In genomic region chr7:67026114-67027070, GRCm38 (mm10) we compare ENCODE assay signal across 14 mouse cellular contexts.
DNase-seq lines count a peak whose midpoint lies in the region; ATAC-seq and TF ChIP-seq lines count a peak whose summit lies in the region.
"Had no signal": no experiment of that assay in that cellular context is flagged by ENCODE, and none has a peak within 500 bp of the region (broad histone marks: within the 10 kb centered on the region; RNA-seq: fewer than 3 reads in every experiment).

No protein-coding gene starts in this region.

- WGBS in heart, adult 2 months: 69% methylated on average over 20 of the region's 20 CpGs
- WGBS in heart, embryonic 12.5 days: 61% methylated on average over 20 of the region's 20 CpGs
- WGBS in stomach, embryonic 15.5 days: 68% methylated on average over 20 of the region's 20 CpGs

- no peaks in the 10 kb centered on the region for H3K4me1 ChIP-seq in heart, adult 2 months (ENCODE audit: control insufficient read depth, insufficient read depth, low read length)
- H3K4me1 ChIP-seq in heart, embryonic 12.5 days (replicated peaks): peaks cover 26% of the 10 kb centered on the region
- no peaks in the 10 kb centered on the region for H3K4me1 ChIP-seq in stomach, embryonic 15.5 days
- H3K4me1 ChIP-seq: forebrain, embryonic 12.5 days; kidney, embryonic 15.5 days had no signal

- no peak overlapping the region for H3K9ac ChIP-seq in heart, adult 2 months (ENCODE audit: low read depth, low read length)
- H3K9ac ChIP-seq in heart, embryonic 12.5 days: no peak overlapping the region
- no peak overlapping the region for H3K9ac ChIP-seq in stomach, embryonic 15.5 days
- H3K9ac ChIP-seq: forebrain, embryonic 12.5 days; kidney, embryonic 15.5 days; liver, postnatal 0 days had no signal

- TF ChIP-seq EP300 in heart, adult 2 months (IDR thresholded peaks at IDR 0.05; ENCODE audit: insufficient read depth, low read depth, low read length): no peak

- H3K27me3 ChIP-seq in heart, adult 2 months (ENCODE audit: control insufficient read depth, insufficient read depth, low read length): no peaks in the 10 kb centered on the region
- no peaks in the 10 kb centered on the region for H3K27me3 ChIP-seq in heart, embryonic 12.5 days (replicated peaks)
- H3K27me3 ChIP-seq in stomach, embryonic 15.5 days (replicated peaks): no peaks in the 10 kb centered on the region
- H3K27me3 ChIP-seq: forebrain, embryonic 12.5 days; kidney, embryonic 15.5 days had no signal

- peak; percentile 28 to 44 for DNase-seq in heart, adult 2 months
- DNase-seq in heart, postnatal 36 days: no peak
- peak; percentile 14 for DNase-seq in ovary, postnatal 10 days (ENCODE audit: low spot score)
- no peak for DNase-seq in ovary, adult 18-20 months (ENCODE audit: low spot score)
- no peak for DNase-seq in left cerebral cortex, postnatal 25 days (ENCODE audit: low spot score in 2 of 2)
- DNase-seq: adrenal gland, postnatal 36 days; cerebellum, adult 8-10 months; liver, postnatal 0 days had no signal

- intact Hi-C loops in heart, adult 2 months (cut with DNase I): no loop called here
- intact Hi-C loops in heart, postnatal 36 days (cut with DNase I): no loop called here
- intact Hi-C loops in left cerebral cortex, postnatal 25 days (cut with DNase I): no loop called here

- no peak for ATAC-seq in heart, embryonic 12.5 days (ENCODE audit: insufficient number of reproducible peaks, low FRiP score)
- no peak; the same call in 1 of the 2 replicates for ATAC-seq in stomach, embryonic 15.5 days (ENCODE audit: insufficient read depth, low FRiP score, low read depth)
- ATAC-seq in CD4-positive, CD25-positive, alpha-beta regulatory T cell, adult 4 months: no peak
- ATAC-seq: liver, postnatal 0 days; Patski had no signal

- no peak for TF ChIP-seq CTCF in heart, adult 2 months (IDR thresholded peaks at IDR 0.05)

- TF ChIP-seq POLR2A in heart, adult 2 months (IDR thresholded peaks at IDR 0.05; ENCODE audit: insufficient read depth, low read depth, low read length): no peak

- no peak overlapping the region for H3K4me2 ChIP-seq in heart, embryonic 12.5 days
- H3K4me2 ChIP-seq in stomach, embryonic 15.5 days: no peak overlapping the region
- H3K4me2 ChIP-seq: forebrain, embryonic 12.5 days; kidney, embryonic 15.5 days had no signal

- H3K79me2 ChIP-seq in heart, adult 2 months (replicated peaks; ENCODE audit: control insufficient read depth, insufficient read depth, low read length): no peaks in the 10 kb centered on the region

- 0 out of 2 replicates have a peak, but pooled peaks cover 2% of the 10 kb centered on the region for H3K9me3 ChIP-seq in heart, embryonic 12.5 days (replicated peaks)
- no peaks in the 10 kb centered on the region for H3K9me3 ChIP-seq in stomach, embryonic 15.5 days
- H3K9me3 ChIP-seq: forebrain, embryonic 12.5 days; kidney, embryonic 15.5 days had no signal

- H3K4me3 ChIP-seq in heart, adult 2 months: no peak overlapping the region
- H3K4me3 ChIP-seq in heart, embryonic 12.5 days: no peak overlapping the region
- H3K4me3 ChIP-seq in stomach, embryonic 15.5 days (replicated peaks): no peak overlapping the region
- H3K4me3 ChIP-seq: forebrain, embryonic 12.5 days; kidney, embryonic 15.5 days had no signal

- H3K36me3 ChIP-seq in heart, adult 2 months (ENCODE audit: control insufficient read depth, insufficient read depth, low read length): no peaks in the 10 kb centered on the region
- H3K36me3 ChIP-seq in heart, embryonic 12.5 days: no peaks in the 10 kb centered on the region
- H3K36me3 ChIP-seq in stomach, embryonic 15.5 days: no peaks in the 10 kb centered on the region
- H3K36me3 ChIP-seq: forebrain, embryonic 12.5 days; kidney, embryonic 15.5 days had no signal

- peak overlapping the region; percentile 23; the same call in 1 of the 2 replicates for H3K27ac ChIP-seq in heart, adult 2 months
- H3K27ac ChIP-seq in heart, embryonic 12.5 days (ENCODE audit: poor library complexity, severe bottlenecking): peak overlapping the region; percentile 51; the same call in 1 of the 2 replicates
- H3K27ac ChIP-seq in stomach, embryonic 15.5 days: peak overlapping the region; percentile 44
- H3K27ac ChIP-seq: forebrain, embryonic 12.5 days; kidney, embryonic 15.5 days had no signal

Comparison
In these comparisons a context has a peak if more than half of its experiments do, and no peak if none do; other contexts are left out.
1. DNase-seq: peak in heart, adult 2 months (2 of 2) and ovary, postnatal 10 days (single experiment); none in heart, postnatal 36 days (0 of 2), ovary, adult 18-20 months (single experiment) and left cerebral cortex, postnatal 25 days (0 of 2).
2. Peak in every context shown above with its lines, with median percentiles within 50 percentile points of each other: H3K27ac ChIP-seq.